Mouse (Mus musculus) adipocyte (in vitro differentiated cells): ENCODE data around the gene Usp18.

Source experiments
- DNase-seq: peaks from one replicate; pipeline ENCODE4 v3.0.0-alpha.2; 2016; ENCODE audit warnings: low spot score

Usp18 gene

DNA sequence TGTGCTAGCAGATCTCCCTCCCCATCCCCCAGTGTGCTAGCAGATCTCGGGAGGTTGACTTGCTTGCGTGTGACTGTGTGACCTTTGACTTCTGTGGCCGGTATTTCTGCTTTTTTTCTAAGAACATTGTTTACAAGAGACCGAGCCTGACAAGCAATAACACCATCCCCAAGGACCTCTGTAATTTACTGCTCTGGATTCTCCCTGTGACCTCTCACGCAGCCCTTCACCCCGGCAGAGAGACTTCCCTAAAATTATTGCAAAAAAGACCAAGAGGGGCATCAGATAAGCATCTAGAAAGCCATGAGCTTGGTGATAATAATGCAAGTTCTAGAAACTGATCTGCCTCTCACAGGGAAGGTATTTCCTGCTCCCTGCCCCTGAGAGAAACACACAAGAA, 20.7 kb upstream of the Usp18 start:
- peak; percentile 44 for DNase-seq

DNA sequence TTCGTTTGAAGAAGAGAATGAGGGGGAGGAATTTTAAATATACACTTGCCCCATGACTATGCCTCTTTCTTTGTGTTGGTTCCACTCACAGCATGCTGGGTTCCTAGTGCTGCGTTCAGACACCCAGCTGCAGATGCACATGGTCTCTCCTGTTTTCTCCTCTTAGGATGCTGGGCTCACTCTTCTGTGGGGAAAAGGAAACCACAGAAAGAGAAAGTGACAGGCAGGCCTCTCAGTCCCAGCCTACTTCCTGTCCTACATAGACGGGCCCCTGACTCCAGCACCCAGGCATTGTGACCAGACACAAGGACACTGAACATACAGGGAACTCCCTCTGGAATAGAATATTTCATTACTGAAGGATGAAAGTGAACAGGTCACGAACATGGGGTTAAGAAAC, 19.7 kb upstream of the Usp18 start:
- no peak for DNase-seq

DNA sequence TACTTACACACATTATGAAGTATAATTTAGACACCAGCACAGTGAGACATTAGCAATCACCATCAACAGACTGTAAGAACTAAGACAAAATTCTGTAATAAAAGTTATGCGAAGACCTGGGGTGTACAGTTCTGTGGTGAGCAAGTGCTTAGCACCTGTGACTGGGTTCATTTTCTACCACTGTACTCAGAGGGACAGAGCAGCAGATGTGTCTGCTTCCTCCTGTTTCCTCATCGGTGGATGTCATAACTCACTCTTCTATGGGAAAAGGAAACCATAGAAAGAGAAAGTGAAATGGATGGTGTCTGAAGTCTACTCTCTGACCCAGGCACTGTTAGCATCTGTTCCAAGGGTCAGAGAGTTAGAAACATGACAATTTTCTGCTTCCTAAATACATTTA, 19.0 kb upstream of the Usp18 start:
- peak; percentile 44 for DNase-seq

DNA sequence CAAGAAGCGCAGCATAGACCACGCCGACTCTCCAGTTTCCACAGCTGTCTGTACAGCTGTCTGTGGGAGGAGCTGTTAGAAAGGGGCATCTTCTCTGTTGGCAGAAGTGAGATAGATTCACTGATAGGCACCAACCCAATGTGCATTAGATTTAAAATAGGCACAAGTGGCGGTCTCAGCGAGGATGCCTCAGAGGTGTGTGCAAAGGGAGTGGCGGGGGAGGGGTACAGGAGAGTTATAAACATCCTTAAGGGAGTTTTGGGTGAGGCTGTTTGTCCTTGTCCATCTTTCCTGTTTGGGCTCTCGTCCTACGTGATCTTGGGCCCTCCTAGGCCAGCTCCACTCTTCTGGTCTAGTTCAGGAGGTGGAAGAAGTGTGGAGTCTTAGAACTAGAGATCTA, 17.3 kb upstream of the Usp18 start:
- no peak for DNase-seq

DNA sequence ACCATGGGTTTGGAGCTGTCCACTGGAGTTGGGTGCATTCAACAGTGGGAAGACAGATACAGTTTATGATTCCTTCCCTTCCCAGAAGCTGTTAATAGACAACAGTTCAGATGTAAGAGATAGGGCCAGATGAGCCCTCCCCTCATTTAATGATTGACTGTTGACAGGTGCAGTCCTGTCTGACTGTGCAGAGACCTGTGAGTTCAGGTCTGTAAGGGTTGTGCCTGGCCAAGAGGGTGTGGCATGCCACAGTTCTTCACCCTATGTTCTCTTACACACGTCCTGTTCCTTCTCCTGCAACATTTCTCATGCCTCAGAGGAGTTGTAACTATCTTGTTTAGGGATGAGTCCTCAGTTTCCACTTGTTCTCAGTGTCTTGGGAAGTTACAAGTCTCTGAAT, 13.1 kb upstream of the Usp18 start:
- DNase-seq, result no peak

DNA sequence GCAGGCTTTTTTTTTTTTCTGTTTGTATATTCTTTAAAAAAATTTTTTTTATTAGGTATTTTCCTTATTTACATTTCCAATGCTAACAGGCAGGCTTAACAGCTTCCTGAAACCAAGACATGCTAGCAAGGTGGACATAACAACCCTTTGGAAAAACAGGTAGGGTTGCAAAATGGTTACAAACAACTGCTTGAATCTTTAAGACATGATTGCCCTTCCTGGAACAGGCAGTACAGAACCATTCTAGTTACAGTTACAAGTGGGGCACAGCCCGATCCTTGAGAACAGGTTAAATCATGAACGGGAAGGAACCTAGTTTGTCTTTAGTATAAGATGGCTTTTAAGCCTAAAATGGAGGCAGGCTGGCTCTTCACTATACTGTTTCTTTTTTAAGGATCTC, 9.3 kb upstream of the Usp18 start:
- no peak for DNase-seq

DNA sequence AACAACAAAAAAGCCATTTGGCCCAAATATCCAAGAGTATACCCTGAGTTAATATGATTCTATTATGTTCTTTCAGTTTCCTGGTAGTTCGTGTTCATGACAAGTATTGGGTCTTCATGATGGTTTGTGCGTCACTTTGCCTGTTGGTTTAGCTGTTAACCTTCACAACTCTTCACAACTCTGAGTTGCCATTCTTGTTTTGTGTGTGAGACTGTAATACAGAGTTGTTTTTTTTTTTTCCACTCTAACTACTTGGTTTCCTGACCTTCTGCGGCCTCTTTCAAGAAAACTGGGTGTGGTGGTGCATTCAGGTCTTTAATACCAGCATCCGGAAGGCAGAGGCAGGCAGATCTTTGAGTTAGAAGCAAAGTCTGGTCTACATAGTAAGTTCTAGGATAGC, 7.5 kb upstream of the Usp18 start:
- DNase-seq, result no peak

DNA sequence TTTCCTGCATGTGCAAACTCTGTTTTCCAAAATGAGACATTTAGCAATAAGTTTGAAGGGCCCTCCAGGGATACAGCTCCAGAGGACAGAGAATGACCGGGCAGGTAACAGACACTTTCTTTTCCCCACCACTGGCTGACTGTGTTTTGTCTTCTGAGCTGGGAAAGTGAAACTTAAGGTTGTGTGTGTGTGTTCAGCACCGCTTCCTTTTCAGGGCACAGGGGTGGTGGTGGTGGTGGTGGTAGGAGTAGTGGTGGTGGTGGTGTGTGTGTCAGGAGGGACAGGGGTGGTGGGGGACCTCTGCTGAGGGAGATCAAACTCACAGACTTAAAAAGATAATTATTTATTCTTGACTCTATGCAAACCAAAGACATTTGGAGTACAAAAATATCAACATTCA, 3.9 kb upstream of the Usp18 start:
- DNase-seq, result no peak

DNA sequence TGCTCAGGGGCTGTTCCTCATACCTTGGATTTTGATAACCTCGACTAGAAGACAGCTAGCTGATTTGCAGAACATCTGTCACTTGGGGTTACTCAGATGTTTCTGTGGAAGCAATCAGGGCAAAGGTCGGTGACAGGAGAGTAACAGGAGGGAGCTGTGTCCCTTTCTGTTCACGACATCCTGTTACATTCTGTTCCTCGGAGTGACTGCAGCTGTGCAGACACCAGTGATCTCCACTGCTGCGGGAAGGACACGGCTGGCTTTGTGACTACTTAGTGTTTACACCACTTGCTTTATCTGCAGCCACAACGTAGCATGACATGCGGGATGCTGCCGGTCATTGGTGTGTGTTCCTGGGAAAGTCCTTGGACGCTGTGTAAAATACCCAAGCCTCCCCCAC, 2.5 kb upstream of the Usp18 start:
- no peak for DNase-seq

DNA sequence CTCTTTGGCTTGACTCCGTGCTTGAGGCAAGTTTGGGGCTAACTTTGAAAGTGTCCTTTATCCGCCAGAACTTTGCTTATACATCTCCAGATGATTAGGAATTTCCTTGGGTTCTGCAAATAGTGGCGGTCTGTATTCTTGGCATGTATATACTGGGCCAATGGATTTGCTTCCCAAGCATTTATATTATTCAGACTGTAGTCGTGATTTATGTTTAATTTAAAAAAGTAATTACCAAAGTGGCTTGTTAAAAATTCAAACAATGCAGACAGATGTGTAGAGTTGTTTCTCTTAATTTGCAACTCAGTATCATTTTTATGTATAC, 293 bp downstream of the Usp18 start:
- DNase-seq, result no peak

DNA sequence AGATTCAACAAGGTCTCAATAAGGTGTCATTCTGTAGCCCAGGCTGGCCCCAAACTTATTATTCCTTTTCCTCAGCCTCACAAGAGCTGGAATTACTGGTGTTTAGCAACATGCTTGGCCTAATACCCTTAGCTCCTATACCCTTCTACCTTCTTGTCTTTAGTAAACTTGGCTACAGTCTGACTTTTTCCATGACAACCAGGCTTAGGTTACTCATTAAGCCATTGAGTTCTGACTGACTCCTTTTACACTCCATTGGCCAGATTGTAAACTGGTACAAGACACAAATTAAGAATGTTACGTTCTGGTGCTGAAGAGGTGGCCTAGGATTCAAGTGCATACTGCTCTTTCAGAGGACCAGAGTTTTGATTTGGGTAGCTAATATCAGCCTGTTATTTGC, 4.7 kb downstream of the Usp18 start:
- DNase-seq, result peak; percentile 60

DNA sequence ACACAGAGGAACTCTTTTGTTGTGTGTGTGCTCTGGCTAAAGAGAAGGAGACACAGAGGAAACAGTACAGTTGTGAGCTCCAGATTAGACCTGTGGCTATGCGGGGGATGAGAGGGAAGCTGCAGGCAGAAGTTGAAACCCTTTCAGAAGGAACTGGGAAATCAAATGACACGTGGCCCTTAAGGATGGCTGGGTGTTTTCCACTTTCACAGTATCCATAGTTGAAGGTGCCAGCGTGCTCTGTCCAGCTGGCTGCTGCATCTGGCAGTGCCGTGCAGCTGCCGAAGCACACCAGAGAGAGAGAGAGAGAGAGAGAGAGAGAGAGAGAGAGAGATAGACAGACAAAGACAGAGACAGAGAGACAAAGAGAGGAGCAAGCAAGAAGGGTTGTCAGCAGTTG, 5.5 kb downstream of the Usp18 start:
- DNase-seq, result peak; percentile 42

DNA sequence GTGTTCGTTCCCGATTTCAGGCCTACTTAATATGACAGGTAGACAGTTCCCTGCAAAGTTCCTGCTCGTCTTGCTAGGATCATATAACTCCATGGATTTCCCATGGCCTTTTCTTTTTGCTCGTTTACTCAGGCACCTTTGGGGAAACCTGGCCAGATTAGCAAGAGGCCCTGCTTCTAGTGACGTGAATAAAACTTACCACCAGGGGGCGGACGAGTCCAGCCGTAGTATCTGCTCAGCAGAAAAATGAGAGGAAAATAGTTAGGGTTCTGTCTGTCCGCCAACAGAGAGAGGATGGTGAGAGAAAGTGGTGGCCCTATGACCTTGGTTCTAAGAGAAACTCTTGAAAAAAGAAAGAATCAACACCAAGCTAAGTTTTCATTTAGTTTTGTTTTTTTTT, 14.8 kb downstream of the Usp18 start:
- peak; percentile 84 for DNase-seq

DNA sequence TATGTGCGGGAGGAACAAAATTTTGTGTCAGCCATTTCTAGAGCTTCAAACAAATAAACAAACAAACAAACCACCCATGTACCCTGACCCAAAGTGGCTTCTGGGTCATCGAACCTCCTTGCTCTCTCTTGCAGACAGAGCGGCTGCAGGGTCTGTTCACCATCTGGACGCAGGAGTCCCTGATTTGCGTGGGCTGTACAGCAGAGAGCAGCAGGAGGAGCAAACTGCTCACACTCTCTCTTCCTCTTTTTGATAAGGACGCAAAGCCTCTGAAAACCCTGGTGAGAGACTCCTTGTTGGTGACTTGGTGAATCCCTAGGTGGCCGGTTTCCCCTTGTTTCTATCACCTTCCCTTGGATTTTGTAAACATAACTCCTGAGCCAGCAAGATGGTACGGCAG, 15.5 kb downstream of the Usp18 start:
- no peak for DNase-seq

DNA sequence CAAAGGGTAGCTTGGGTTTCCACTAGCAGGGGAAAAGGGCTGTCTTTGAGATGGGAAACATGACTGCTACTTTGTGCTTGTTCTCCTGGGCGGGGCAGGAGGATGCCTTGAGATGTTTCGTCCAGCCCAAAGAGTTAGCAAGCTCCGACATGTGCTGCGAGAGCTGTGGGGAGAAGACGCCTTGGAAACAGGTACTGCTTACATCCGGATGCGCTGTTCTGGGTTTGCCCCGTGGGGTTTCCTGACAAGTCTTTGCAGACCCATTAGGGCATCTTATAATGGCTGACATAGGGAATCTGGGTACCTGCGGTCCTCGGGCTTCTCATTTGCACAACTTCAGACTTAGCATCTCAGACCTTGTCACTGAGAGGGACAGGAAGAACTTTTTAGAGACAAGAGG, 16.3 kb downstream of the Usp18 start:
- DNase-seq, result no peak

DNA sequence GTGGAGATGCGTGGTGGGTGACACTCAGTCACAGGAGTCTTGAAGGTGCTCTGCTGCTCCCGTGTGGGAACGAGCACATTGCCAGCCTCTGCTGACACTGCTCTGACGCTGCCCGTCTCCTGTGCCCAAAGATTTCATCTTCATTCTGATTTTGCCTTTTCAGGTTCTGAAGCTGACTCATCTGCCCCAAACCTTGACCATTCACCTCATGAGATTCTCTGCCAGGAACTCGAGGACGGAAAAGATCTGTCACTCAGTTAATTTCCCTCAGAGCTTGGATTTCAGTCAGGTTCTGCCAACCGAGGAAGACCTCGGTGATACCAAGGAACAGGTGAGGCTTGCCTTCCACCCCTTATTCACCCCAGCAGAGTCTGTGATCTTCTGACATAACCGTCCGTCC, 16.8 kb downstream of the Usp18 start:
- DNase-seq, result no peak

DNA sequence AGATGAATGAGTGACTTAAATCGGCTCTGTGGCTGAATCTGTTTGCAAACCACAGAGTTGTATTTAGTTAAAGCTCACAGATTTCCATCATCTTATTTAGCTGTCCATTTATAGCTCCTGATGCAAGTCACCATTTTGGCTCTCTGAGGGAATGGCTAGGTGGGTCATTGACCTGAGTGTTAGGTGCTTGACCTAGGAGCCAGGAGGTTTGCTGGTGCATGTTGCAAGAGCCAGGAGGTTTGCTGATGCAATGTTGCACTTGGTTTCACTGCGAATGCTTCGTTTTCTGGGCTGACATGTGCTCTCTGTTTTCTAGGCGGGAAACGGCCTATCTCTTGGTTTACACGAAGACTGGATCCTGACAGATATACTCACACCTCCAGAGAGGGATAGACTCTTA, 24.4 kb downstream of the Usp18 start:
- no peak for DNase-seq

DNA sequence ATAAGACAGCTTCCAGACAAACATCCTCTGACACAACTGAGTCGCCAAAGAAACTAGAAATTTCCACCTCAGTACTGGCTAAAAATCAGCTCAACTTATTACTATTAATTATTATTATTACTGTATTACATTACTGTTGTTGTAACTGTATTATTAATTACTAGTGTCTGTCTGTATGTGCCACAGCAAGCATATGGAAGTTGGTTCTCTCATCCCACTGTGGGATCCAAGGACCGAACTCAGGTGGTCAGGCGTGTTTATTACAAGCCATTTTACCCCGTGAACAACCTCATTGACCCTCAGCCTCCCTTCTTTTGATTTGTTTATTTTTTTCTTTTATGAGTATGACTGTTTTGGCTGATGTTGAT, 26.0 kb downstream of the Usp18 start:
- DNase-seq, result no peak

DNA sequence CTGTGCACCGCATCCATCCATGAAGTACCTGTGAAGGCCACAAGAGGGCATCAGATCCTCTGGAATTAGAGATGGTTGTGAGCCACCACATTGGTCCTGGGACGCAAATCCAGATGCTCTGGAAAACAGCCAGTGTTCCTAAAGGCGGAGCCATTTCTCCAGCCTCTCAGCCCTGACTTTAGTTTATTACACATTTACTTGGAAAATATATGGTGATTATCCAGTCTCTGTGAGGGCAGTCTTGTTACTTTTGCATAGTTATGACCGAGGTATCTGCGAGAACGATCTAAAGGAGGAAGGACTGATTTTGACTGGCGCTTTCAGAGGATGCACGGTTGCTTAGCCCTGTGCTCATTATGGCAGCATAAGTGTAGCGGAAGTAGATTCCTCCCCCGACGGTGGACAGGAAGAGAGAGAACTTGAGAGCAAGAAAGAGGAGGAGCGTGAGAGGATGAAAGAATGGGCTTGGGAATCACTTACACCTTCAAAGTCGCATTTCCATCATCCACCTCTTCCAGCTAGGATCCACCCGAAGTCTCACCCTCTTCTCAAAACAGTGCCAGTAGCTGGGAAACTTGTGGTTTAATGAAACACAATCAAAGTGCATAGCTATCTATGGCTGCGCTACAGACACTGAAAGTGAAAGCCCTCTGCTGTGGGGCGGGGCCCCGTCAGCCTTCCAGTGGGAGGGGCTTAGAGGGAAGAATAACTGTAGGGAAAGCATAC, 26.5 kb downstream of the Usp18 start:
- peak; percentile 95 for DNase-seq

DNA sequence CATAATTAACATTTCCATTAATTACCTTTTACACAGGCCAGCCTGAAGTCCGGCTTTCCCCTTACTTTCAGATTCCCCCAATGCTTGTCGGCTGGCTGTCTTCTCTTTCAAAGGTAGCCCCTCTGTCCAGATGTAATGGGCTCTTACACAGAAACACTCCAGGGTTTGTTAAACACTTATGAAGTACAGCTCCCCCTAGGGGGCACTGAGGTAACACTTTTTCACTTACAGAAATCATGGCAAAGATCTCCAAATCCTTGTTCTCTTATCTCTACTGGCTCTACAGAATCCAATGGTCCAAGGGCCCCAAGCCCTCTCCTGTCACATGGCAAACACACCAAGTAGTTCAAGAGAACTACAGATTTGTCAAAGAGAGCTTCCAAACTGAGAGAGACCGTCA, 28.6 kb downstream of the Usp18 start:
- peak; percentile 39 for DNase-seq

DNA sequence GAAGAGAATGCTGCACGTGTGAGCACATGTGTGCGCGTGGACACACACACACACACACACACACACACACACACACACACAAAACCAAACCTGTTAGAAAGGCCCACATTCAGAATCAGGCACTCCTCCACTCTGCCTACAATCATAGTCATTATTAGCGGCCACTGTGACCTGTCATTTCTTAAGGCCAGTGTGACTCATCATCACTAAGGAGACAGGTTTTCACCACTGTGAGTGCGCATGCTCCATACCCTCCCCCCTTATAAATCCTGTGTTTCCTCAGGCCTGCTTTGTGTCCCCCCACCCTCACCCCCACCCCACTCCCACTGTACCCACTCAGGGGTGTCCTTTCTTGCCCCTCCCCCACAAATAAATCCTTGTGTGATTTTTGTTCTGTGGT, 38.4 kb downstream of the Usp18 start:
- no peak for DNase-seq

DNA sequence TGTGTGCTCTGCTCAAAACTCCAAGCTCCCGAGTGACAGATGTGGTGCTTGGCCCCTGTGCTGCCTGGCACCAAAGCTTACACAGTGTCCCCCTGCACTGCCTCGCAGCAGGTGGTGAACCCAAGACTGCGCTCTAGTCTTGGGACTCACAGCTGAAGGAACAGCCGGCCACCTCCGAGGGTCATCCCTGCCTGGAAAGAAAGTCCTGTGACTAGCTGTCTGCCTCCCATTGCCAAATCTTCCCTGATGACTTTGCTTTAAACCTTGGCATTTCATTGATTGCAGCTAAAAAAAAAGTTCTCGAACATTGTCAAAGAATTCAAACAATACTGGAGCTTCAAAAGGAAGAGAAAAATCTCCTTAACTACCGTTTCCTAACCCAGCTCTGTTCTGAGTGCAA, 53.6 kb downstream of the Usp18 start:
- no peak for DNase-seq

DNA sequence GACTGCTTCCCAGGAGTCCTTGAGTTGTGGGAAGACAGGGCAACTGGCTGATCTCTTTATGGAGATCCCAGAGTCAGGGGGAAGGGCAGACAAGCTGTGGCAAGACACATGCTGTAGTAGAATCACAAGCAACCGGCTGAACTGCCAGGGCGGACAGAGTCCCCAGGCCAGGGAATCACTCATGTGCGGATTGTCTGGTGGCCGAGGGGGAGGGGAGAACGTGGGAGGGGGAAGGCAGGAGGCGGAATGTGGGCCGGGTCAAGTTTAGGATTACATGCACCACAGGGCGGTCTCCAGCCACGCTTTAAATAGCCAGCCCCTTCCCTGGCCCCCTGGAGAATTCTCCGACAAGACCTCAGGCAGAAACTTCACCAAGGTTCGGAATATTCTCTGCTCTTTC, 54.2 kb downstream of the Usp18 start, which contains the start of gene Slc6a13:
Gene Slc6a13 (plus strand): TSS at position 274 of the 400 bp plus-strand sequence.
- DNase-seq, result no peak

DNA sequence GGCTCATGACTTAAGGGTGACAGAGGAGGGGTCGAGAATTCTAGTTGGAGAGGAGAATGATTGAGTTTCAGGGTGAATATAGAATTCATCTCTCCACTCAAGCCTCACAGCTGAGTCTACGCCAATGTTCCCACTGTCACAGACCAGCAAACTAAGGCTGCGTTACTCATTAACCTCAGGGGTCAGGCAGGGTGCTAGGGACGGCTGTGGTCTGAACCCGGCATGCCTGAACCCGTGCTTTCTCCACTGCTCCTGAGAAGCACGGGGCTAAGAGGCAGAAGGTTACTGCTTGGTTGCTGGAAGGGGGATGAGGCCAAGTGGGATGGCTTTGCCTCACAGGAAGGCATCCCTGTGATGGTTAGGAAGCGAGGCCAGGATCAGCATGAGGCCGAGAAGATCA, 54.8 kb downstream of the Usp18 start:
- DNase-seq, result no peak
